Mouse (Mus musculus) small intestine, adult 2 months (tissue): ENCODE data around the gene Slc2a4.

ENCODE experiments used
- CTCF ChIP-seq: fragments of 200-500 bp; IDR thresholded peaks from 2 replicates; pipeline ENCODE4 v1.5.1; 2012; ENCODE audit warnings: low read depth, mild to moderate bottlenecking, control low read depth, inconsistent platforms, low read length, moderate library complexity, mixed read lengths; ENCODE audit not compliant: insufficient replicate concordance, insufficient read length; ENCODE audit errors: extremely low read depth
- POLR2A ChIP-seq: fragments of 200-500 bp; IDR thresholded peaks from 2 replicates; pipeline ENCODE4 v1.6.1; 2012; ENCODE audit warnings: low read depth, mild to moderate bottlenecking, control low read depth, inconsistent platforms, low read length, moderate library complexity

DNA sequence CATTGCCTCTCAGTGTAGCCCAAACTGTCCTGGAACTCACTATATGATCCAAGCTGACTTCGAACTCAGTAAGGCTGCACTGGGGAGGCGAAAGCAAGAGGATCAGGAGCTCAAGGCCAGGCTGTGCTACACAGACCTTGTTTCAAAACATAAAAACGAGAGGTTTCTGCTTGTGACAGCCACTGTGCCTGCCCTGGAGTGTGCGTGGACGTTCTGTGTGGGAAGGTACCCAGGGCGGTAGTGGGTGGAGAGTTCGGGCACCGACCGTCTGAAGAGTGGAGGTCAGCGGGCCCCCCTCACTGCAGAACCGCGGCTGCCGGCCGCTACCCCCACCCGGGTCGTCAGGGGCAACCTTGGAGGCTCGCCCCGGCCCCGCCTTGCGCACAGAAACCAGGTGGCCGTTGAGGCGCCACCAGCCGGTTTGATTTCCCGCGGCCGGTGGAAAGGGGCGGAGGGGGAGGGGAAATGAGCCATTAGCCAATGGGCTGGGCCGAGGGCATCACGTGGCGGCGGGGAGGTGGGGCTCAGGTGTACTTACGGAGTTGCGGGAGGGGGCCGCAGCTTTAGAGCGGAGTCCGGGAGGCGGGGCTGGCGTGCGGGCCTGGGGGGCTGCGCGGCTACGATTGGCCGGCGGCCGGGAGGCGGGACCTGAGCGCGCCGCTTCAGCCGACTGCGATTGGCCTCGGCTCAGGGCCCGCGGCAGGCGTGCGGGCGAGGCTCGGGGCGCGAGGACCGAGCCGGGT, 12.7 kb downstream of the Slc2a4 start, which contains the start of gene Ybx2:
- no peak for TF ChIP-seq POLR2A
- no peak for TF ChIP-seq CTCF
